Mouse (Mus musculus) bone marrow macrophage, adult 2 months (primary cell): ENCODE data around the gene Arhgef38.

ENCODE experiments used
- CTCF ChIP-seq: IDR thresholded peaks from 2 replicates; pipeline ENCODE4 v1.5.1; 2012; ENCODE audit warnings: low read depth, mild to moderate bottlenecking, low read length, moderate library complexity
- POLR2A ChIP-seq: IDR thresholded peaks from 2 replicates; pipeline ENCODE4 v1.6.1; 2012; ENCODE audit warnings: mild to moderate bottlenecking, low read depth, low read length, borderline replicate concordance

DNA sequence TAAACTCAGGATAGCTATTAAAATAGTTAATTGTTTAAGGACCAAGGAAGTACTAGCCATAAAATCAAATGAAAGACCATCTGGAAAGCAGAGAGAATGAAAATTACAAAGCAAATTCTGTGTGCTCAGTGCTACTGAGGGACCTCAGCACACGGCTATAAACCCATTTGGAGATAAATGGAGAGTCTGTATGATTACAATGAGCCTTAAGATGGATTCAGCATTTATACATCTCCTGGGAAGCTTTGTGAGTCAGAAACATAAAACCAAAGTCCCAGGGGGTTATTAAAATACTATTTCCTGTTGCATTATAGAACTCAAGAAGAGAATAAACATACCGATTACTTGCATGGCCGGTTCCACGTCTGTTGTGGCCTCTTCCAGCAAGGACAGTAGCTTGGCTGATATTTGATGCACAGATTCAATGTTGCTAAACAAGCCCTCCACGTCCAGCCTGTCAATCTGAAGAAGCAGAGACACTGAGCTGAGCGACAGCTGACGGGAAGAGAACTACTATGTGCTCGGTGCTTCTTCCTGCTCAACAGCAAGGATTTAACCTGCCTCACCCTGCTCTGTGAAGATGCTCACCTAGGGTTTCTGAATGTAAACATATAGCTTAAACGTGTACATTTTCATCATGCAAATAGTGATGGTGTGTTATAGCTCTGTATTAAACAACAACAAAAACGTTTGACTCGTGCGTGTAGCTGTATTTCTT lies 58.6 kb downstream of the Arhgef38 start:
- no peak for TF ChIP-seq CTCF
- TF ChIP-seq POLR2A = no peak
